Mouse (Mus musculus) right cerebral cortex, postnatal 36 days (tissue): ENCODE measurements at regions not wholly inside any gene's neighbourhood (a gene's known extent, or its start where the extent isn't known, plus 50 kb on each side); places are given as distances from the start of the nearest gene placed in this dataset.

Experiments used
- DNase-seq, 2 experiments: peaks; one replicate each; pipeline ENCODE4 v3.0.0; 2022; ENCODE audit warnings: low spot score in 2 of 2, mixed read lengths in 1 of 2

- no peak for DNase-seq
Measured at GRCm38 (mm10) chr19:53476768-53477547, 52.0 kb upstream of the Dusp5 start.

DNA sequence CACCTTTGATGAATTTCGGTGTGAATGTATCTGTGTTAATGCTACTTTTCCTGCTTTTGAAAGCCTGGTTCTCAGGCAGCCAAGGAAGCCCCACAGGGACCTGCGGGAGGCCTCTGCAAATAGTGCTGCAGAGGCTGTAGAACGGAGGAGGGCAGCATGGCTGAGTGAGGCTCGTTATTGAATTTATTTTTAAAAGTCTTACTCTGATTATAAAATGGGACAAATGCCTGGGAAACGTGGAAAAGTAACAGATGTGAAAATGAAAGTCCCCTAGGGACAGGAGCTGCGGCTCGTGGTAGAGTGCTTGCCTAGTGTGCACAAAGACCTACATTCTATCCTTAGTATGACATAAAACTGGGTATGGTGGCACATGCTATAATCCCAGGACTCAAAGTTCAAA lies 59.7 kb upstream of the Dusp5 start:
- peak; percentile 34 to 44 for DNase-seq

GRCm38 (mm10) chr19:53464681-53465080 lies 64.2 kb upstream of the Dusp5 start:
- no peak for DNase-seq

DNA sequence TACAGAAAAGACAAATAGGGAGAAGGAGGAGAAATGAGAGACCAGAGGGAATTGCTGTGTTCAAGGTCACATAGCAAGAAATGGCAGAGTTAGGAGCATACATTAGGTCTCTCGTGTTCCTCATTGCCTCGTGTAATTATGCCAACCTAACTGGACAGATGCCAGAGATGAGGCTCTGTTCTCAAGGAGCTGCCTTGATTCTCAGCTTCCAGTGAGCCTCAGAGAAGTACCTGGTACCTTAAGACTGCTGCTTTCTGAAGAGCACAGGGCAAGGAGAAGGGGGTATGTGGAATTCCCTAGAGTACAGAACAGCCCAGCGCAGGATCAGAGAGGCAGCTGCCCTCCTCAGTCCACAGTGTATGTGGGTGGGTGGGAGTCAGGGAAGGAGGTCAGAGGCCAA lies 64.8 kb upstream of the Dusp5 start:
- no peak for DNase-seq

- DNase-seq = no peak
Measured at GRCm38 (mm10) chr19:53461025-53462015, 67.6 kb upstream of the Dusp5 start.

GRCm38 (mm10) chr19:53460312-53461024 lies 68.4 kb upstream of the Dusp5 start:
- no peak for DNase-seq

GRCm38 (mm10) chr19:53459407-53459788 lies 69.0 kb upstream of the Smndc1 start:
- no peak for DNase-seq

DNA sequence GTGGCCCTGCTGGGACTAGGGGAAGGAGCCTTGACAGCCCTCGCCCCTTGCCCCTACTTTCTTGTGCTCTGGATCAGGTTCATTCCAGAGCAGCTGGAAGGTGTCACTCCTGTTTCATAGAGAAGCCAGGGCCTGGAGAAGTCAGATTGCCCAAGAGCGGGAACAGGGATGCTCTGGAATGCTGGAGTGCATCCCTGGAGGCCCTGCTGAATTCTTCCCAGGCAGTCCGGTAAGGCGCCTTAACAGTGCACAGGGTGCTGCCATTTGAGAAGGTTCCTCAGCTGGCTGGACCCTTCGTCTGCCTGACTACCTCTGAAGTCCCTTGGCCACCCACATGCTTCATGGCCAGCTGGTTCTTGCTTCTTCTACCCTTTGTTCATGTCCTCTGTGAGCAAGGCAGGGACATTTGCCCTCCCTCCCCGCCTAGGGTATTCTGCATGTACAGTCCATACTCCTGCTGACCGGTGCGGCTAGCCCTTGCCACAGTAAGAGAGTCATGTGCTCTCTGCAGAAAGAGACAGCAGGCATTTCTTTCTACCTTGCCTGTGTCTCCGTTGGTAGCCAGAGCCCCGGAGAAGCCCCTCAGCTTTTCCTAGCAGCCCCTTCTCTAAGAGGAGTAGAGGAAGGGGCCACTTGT lies 68.5 kb upstream of the Smndc1 start:
- DNase-seq = no peak

GRCm38 (mm10) chr19:53456681-53457080 lies 66.3 kb upstream of the Smndc1 start:
- no peak for DNase-seq

GRCm38 (mm10) chr19:53454571-53454970 lies 64.2 kb upstream of the Smndc1 start:
- no peak for DNase-seq

- no peak for DNase-seq
Measured at GRCm38 (mm10) chr19:53454059-53454458, 63.7 kb upstream of the Smndc1 start.

DNA sequence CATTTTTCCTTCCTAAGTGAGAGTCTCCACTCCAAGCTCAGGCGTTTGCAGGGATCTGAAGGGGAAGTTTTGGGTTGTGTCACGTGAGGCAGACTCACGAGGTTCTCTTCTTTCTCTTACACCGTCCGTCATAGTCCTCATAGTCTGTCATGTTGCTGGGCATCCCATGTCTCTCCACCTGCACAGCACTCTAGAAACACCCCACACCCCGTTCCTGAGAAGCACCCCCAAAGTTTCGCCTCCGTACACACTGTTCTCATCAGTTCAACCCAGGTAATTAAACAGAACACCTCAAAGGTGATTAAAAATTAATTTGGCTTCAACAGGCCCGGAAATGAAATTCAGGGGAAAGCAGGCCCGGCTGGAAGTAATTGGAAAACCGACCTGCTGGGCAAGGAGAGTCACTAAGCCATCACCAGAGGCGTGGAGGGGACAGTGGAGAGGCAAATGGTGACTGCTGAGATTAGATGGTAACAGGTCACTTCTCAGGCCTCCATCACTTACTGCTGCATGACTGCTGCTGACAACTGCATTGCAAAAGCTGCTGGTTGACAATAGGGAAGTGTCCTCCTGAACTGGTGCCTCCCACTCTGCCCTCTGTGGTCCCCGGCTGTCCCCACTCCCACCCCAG lies 63.1 kb upstream of the Smndc1 start:
- DNase-seq = no peak

GRCm38 (mm10) chr19:53452360-53452759 lies 62.0 kb upstream of the Smndc1 start:
- DNase-seq = no peak

DNA sequence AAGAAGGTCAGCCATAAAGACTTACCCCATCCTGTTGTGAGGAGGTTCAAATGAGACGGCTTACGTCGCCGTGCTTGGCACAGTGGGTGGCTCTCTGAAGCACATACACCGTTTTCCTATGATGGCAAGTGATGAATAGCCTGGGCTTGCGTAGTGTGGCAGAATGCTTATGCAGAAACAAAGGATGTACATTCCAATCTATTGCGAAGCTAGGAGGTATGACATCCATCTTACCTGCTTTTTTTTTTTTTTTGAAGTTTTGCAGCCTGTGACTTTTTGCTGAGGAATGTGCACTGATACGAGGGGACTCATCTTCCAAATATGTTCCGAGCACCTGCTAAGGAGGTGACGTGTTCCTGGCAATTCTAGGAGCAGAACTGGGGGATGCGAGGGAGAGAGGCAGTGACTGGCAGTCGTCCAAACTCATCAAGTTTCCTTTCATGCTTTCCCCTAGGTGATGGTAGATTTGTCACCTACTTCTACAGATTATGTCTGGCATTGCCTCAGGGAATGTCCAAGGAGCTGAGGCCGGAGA lies 61.1 kb upstream of the Smndc1 start:
- DNase-seq = peak in 1 of 2 experiments; percentile 43

DNA sequence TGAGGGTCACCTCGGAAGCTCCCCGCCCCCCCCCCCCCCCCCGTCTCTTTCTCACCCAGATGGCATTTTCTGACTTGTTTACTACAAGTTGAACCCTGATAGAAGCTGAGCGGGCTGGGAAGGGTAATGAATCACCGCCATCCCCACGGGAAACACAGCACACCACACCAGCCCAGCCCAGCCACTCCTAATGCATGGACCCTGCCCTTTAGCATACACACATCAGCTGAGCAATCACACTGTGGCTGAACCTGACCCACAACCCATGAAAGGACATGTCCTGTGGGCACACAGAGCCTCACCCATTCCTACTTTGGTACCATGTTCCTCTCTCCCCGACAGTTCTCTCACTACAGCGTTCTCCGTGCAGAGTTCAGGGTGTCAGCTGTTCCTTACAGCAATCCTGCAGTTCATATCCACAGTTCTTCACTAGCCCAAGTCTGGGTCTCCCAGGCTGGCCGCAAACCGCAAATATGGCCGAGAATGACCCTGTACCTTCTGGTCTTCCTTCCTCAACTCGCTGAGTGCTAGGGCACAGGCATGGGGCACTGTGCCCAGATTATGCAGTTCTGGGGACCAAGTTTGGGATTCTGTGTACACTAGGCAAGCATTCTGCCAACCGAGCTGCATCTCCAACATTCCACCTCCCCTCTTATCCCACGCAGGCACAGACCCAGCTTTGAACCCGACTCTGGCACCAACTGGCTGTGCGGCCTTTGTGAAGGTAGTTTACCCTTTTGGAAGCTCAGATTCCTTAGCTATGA lies 60.4 kb upstream of the Smndc1 start:
- no peak for DNase-seq

- no peak for DNase-seq
Measured at GRCm38 (mm10) chr19:53449137-53449783, 58.9 kb upstream of the Smndc1 start.

- no peak for DNase-seq
Measured at GRCm38 (mm10) chr19:53448206-53448605, 57.8 kb upstream of the Smndc1 start.

- no peak for DNase-seq
Measured at GRCm38 (mm10) chr19:53447754-53448153, 57.4 kb upstream of the Smndc1 start.

DNA sequence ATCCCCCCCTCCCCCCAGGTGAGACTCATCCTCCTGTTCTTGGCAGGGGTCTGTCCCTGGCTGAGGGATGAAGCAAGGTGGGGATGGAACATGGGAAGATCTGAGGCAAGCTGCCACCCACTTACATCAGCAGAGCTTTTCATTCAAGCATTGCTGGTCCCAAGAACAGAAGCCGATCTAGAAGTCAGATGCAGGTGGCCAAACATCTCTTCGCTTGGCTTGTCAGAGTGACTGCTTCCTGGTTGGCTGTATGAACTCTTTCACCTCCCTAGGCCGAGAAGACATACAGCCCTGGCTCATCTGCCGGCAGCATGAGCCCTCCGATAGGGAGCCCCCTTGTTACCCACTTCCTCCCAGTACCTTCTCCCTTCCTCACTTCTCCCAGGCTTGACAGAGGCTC lies 55.8 kb upstream of the Smndc1 start:
- no peak for DNase-seq

GRCm38 (mm10) chr19:53444646-53445045 lies 54.3 kb upstream of the Smndc1 start:
- DNase-seq = no peak
